Mouse (Mus musculus) MEL (cell line): ENCODE results near the gene Lect2. TPM values are rescaled to one million over a fixed set of nuclear protein-coding genes. Genes with fewer than 3 reads are reported as not detected.

ENCODE experiments used
- DNase-seq: peaks from one replicate; pipeline ENCODE4 v3.0.0; 2011; ENCODE audit warnings: low read depth, low spot score
- H3K27ac ChIP-seq: 2 replicates; pipeline ENCODE4 v1.5.1; 2012; ENCODE audit warnings: low read depth, mild to moderate bottlenecking, control low read depth, low read length, moderate library complexity; ENCODE audit not compliant: control insufficient read depth
- H3K27me3 ChIP-seq, 2 experiments: fragments of 150-350 bp in 1 of 2; sonication (generic) in 1 of 2; 2 replicates each; pipeline ENCODE4 v1.6.1; 2012; ENCODE audit warnings: low read length in 2 of 2, mild to moderate bottlenecking in 2 of 2, improper control_type of control experiment in 1 of 2, moderate library complexity in 1 of 2; ENCODE audit not compliant: insufficient read depth in 2 of 2, control insufficient read depth in 1 of 2
- H3K36me3 ChIP-seq, 2 experiments: 2 replicates each; pipeline ENCODE4 v1.6.1; 2012 to 2014; ENCODE audit warnings: low read length in 2 of 2, improper control_type of control experiment in 1 of 2, inconsistent platforms in 1 of 2, mild to moderate bottlenecking in 1 of 2; ENCODE audit not compliant: insufficient read depth in 2 of 2, control insufficient read depth in 1 of 2
- H3K4me1 ChIP-seq, 2 experiments: fragments of 150-350 bp in 1 of 2; sonication (generic) in 1 of 2; 2 replicates each; pipeline ENCODE4 v1.6.1; 2012; ENCODE audit warnings: low read length in 2 of 2, improper control_type of control experiment in 1 of 2, mild to moderate bottlenecking in 1 of 2; ENCODE audit not compliant: insufficient read depth in 2 of 2, control insufficient read depth in 1 of 2
- H3K4me3 ChIP-seq, 2 experiments: fragments of 150-350 bp in 1 of 2; sonication (generic) in 1 of 2; 2 replicates each; pipeline ENCODE4 v1.5.1; 2012; ENCODE audit warnings: low read depth in 2 of 2, low read length in 2 of 2, mild to moderate bottlenecking in 2 of 2, moderate library complexity in 2 of 2, control low read depth in 1 of 2, improper control_type of control experiment in 1 of 2; ENCODE audit not compliant: control insufficient read depth in 1 of 2, insufficient read depth in 1 of 2
- H3K79me2 ChIP-seq: 2 replicates; pipeline ENCODE4 v1.6.1; 2012; ENCODE audit warnings: mild to moderate bottlenecking, low read length, moderate library complexity; ENCODE audit not compliant: control insufficient read depth, poor library complexity, insufficient read depth
- H3K9ac ChIP-seq: 2 replicates; pipeline ENCODE4 v1.6.1; 2012; ENCODE audit warnings: low read depth, mild to moderate bottlenecking, control low read depth, low read length, moderate library complexity; ENCODE audit not compliant: control insufficient read depth, poor library complexity, severe bottlenecking
- H3K9me3 ChIP-seq: fragments of 150-350 bp; sonication (generic); replicated peaks from 2 replicates; pipeline ENCODE4 v1.6.1; 2012; ENCODE audit warnings: mild to moderate bottlenecking, low read length, improper control_type of control experiment, moderate library complexity; ENCODE audit not compliant: insufficient read depth
- BHLHE40 ChIP-seq: IDR thresholded peaks from 2 replicates; pipeline ENCODE4 v1.6.1; 2012; ENCODE audit warnings: low read depth, mild to moderate bottlenecking, inconsistent platforms, low read length, improper control_type of control experiment, borderline replicate concordance
- CHD2 ChIP-seq: IDR thresholded peaks from 2 replicates; pipeline ENCODE4 v1.6.1; 2011; ENCODE audit warnings: low read length, improper control_type of control experiment
- CTCF ChIP-seq, 3 experiments: IDR thresholded peaks in 2 of 3; conservative IDR thresholded peaks in 1 of 3; 2 replicates each; pipeline ENCODE4 v1.5.1; 2011 to 2012; ENCODE audit warnings: low read length in 3 of 3, low read depth in 2 of 3, mild to moderate bottlenecking in 2 of 3, improper control_type of control experiment in 1 of 3, inconsistent platforms in 1 of 3, mixed read lengths in 1 of 3, moderate library complexity in 1 of 3; ENCODE audit not compliant: control insufficient read depth in 1 of 3, insufficient read depth in 1 of 3, poor library complexity in 1 of 3, severe bottlenecking in 1 of 3
- E2F4 ChIP-seq: IDR thresholded peaks from 2 replicates; pipeline ENCODE4 v1.6.1; 2011; ENCODE audit warnings: low read depth, low read length, improper control_type of control experiment, borderline replicate concordance
- ELF1 ChIP-seq: IDR thresholded peaks from 2 replicates; pipeline ENCODE4 v1.6.1; 2014; ENCODE audit warnings: low read depth, mild to moderate bottlenecking, inconsistent platforms, low read length, improper control_type of control experiment, moderate library complexity
- EP300 ChIP-seq, 2 experiments: IDR thresholded peaks; 2 replicates each; pipeline ENCODE4 v1.6.1; 2011; ENCODE audit warnings: improper control_type of control experiment in 2 of 2, low read length in 2 of 2, low read depth in 1 of 2, mild to moderate bottlenecking in 1 of 2
- ETS1 ChIP-seq: IDR thresholded peaks from 2 replicates; pipeline ENCODE4 v1.6.1; 2012; ENCODE audit warnings: low read depth, mild to moderate bottlenecking, inconsistent platforms, low read length, improper control_type of control experiment, moderate library complexity
- GABPA ChIP-seq: IDR thresholded peaks from 2 replicates; pipeline ENCODE4 v1.6.1; 2012; ENCODE audit warnings: low read depth, mild to moderate bottlenecking, inconsistent platforms, low read length, improper control_type of control experiment, moderate library complexity
- GATA1 ChIP-seq: IDR thresholded peaks from 2 replicates; pipeline ENCODE4 v1.6.1; 2011; ENCODE audit warnings: low read depth, low read length, improper control_type of control experiment
- HCFC1 ChIP-seq: IDR thresholded peaks from 2 replicates; pipeline ENCODE4 v1.6.1; 2012; ENCODE audit warnings: low read depth, mild to moderate bottlenecking, inconsistent platforms, low read length, improper control_type of control experiment, moderate library complexity
- JUND ChIP-seq: IDR thresholded peaks from 2 replicates; pipeline ENCODE4 v1.6.1; 2011; ENCODE audit warnings: low read depth, mild to moderate bottlenecking, improper control_type of control experiment, low read length
- KAT2A ChIP-seq: conservative IDR thresholded peaks from 2 replicates; pipeline ENCODE4 v1.6.1; 2012; ENCODE audit warnings: low read depth, low read length, improper control_type of control experiment, inconsistent platforms
- MAZ ChIP-seq: IDR thresholded peaks from 2 replicates; pipeline ENCODE4 v1.6.1; 2012; ENCODE audit warnings: low read depth, mild to moderate bottlenecking, inconsistent platforms, low read length, improper control_type of control experiment
- MEF2A ChIP-seq: IDR thresholded peaks from 2 replicates; pipeline ENCODE4 v1.6.1; 2014; ENCODE audit warnings: low read depth, mild to moderate bottlenecking, inconsistent platforms, low read length, improper control_type of control experiment; ENCODE audit not compliant: poor library complexity, insufficient replicate concordance, severe bottlenecking; ENCODE audit errors: extremely low read depth
- MXI1 ChIP-seq: IDR thresholded peaks from 2 replicates; pipeline ENCODE4 v1.6.1; 2011; ENCODE audit warnings: mild to moderate bottlenecking, low read depth, low read length, improper control_type of control experiment
- MYC ChIP-seq: IDR thresholded peaks from 2 replicates; pipeline ENCODE4 v1.6.1; 2011; ENCODE audit warnings: low read depth, mild to moderate bottlenecking, low read length, improper control_type of control experiment, moderate library complexity
- NRF1 ChIP-seq: IDR thresholded peaks from 2 replicates; pipeline ENCODE4 v1.6.1; 2014; ENCODE audit warnings: low read depth, mild to moderate bottlenecking, inconsistent platforms, low read length, improper control_type of control experiment, moderate library complexity; ENCODE audit not compliant: poor library complexity, insufficient read depth, severe bottlenecking
- POLR2A ChIP-seq, 2 experiments: IDR thresholded peaks; 2 replicates each; pipeline ENCODE4 v1.6.1; 2011 to 2012; ENCODE audit warnings: low read length in 2 of 2, mild to moderate bottlenecking in 2 of 2, control low read depth in 1 of 2, improper control_type of control experiment in 1 of 2, low read depth in 1 of 2, moderate library complexity in 1 of 2; ENCODE audit not compliant: control insufficient read depth in 1 of 2, insufficient read depth in 1 of 2, poor library complexity in 1 of 2
- POLR2AphosphoS2 ChIP-seq: IDR thresholded peaks from 2 replicates; pipeline ENCODE4 v1.6.1; 2011; ENCODE audit warnings: low read length, improper control_type of control experiment
- RAD21 ChIP-seq: IDR thresholded peaks from 2 replicates; pipeline ENCODE4 v1.6.1; 2011; ENCODE audit warnings: mild to moderate bottlenecking, low read depth, low read length, improper control_type of control experiment
- RCOR1 ChIP-seq: IDR thresholded peaks from 2 replicates; pipeline ENCODE4 v1.6.1; 2012; ENCODE audit warnings: low read depth, mild to moderate bottlenecking, inconsistent platforms, low read length, improper control_type of control experiment
- SIN3A ChIP-seq: IDR thresholded peaks from 2 replicates; pipeline ENCODE4 v1.6.1; 2012; ENCODE audit warnings: low read length, improper control_type of control experiment, inconsistent platforms
- TBP ChIP-seq: IDR thresholded peaks from 2 replicates; pipeline ENCODE4 v1.8.0; 2011; ENCODE audit warnings: low read depth, low read length, improper control_type of control experiment
- TCF12 ChIP-seq: IDR thresholded peaks from 2 replicates; pipeline ENCODE4 v1.6.1; 2014; ENCODE audit warnings: low read depth, mild to moderate bottlenecking, inconsistent platforms, low read length, improper control_type of control experiment, moderate library complexity
- UBTF ChIP-seq: IDR thresholded peaks from 2 replicates; pipeline ENCODE4 v1.6.1; 2012; ENCODE audit warnings: low read depth, mild to moderate bottlenecking, inconsistent platforms, low read length, improper control_type of control experiment, moderate library complexity, borderline replicate concordance; ENCODE audit not compliant: insufficient read depth
- USF1 ChIP-seq: IDR thresholded peaks from 2 replicates; pipeline ENCODE4 v1.6.1; 2014; ENCODE audit warnings: low read depth, mild to moderate bottlenecking, inconsistent platforms, low read length, improper control_type of control experiment, moderate library complexity
- USF2 ChIP-seq, 2 experiments: IDR thresholded peaks; 2 replicates each; pipeline ENCODE4 v1.6.1; 2011 to 2012; ENCODE audit warnings: improper control_type of control experiment in 2 of 2, low read length in 2 of 2, borderline replicate concordance in 1 of 2, inconsistent platforms in 1 of 2, low read depth in 1 of 2, mild to moderate bottlenecking in 1 of 2; ENCODE audit not compliant: insufficient read depth in 1 of 2
- ZC3H11A ChIP-seq: IDR thresholded peaks from 2 replicates; pipeline ENCODE4 v1.6.1; 2012; ENCODE audit warnings: low read depth, mild to moderate bottlenecking, inconsistent platforms, low read length, improper control_type of control experiment
- ZMIZ1 ChIP-seq: IDR thresholded peaks from 2 replicates; pipeline ENCODE4 v1.6.1; 2012; ENCODE audit warnings: low read depth, mild to moderate bottlenecking, inconsistent platforms, low read length, improper control_type of control experiment, moderate library complexity
- ZNF384 ChIP-seq: IDR thresholded peaks from 2 replicates; pipeline ENCODE4 v1.6.1; 2012; ENCODE audit warnings: low read depth, mild to moderate bottlenecking, inconsistent platforms, low read length, improper control_type of control experiment
- polyA plus RNA-seq, 2 experiments: library from polyadenylated mRNA; stranded (reverse) in 1 of 2; unstranded in 1 of 2; fragments of >175 nt in 1 of 2; fragments of >200 nt in 1 of 2; gene quantifications; 2 replicates each; pipeline versions ENCODE4 v1.2.1 to v1.2.4; 2012; ENCODE audit warnings: low replicate concordance in 2 of 2, low read depth in 1 of 2; ENCODE audit not compliant: insufficient read length in 2 of 2, insufficient read depth in 1 of 2, missing spikeins in 1 of 2
- total RNA-seq: library from RNA; depleted of rRNA; stranded (reverse); fragments of 300-350 nt; gene quantifications from 2 replicates; pipeline ENCODE4 v1.2.3, GENCODE M21; 2012

Gene Lect2
- total and polyA plus RNA-seq, 3 experiments: not detected

- Histone ChIP-seq H3K4me3 (no peak overlapping the region), H3K27me3 (no peaks in the 10 kb centered on the region), H3K36me3 (no peaks in the 10 kb centered on the region; a peak in 1 of 4 replicates), H3K9ac (no peak overlapping the region), H3K9me3 (no peaks in the 10 kb centered on the region), H3K4me1 (no peaks in the 10 kb centered on the region; a peak in 1 of 4 replicates), H3K27ac (no peak overlapping the region), H3K79me2 (no peaks in the 10 kb centered on the region)
- peak; percentile 5 for DNase-seq
- TF ChIP-seq KAT2A (no peak), GABPA (no peak), HCFC1 (no peak), E2F4 (no peak), ZC3H11A (no peak), NRF1 (no peak), CTCF (IDR thresholded peaks at IDR 0.05 in 2 of 3, conservative IDR thresholded peaks at IDR 0.05 in 1 of 3; ENCODE audit: control insufficient read depth in 1 of 3, insufficient read depth in 1 of 3, low read depth in 2 of 3, low read length in 3 of 3, poor library complexity in 1 of 3, severe bottlenecking in 1 of 3) (no peak), GATA1 (no peak), ZMIZ1 (no peak), SIN3A (no peak), POLR2A (IDR thresholded peaks at IDR 0.05; ENCODE audit: control insufficient read depth in 1 of 2, insufficient read depth in 1 of 2, low read depth in 1 of 2, low read length in 2 of 2, poor library complexity in 1 of 2) (no peak), POLR2AphosphoS2 (no peak), EP300 (IDR thresholded peaks at IDR 0.05; ENCODE audit: low read depth in 1 of 2, low read length in 2 of 2) (no peak), USF1 (no peak), TBP (no peak), MXI1 (no peak), TCF12 (no peak), BHLHE40 (no peak)
Observed at GRCm38 (mm10) chr13:56529685-56530084, 18.6 kb downstream of the Lect2 start.

GRCm38 (mm10) chr13:56529031-56529430 lies 19.3 kb downstream of the Lect2 start:
- Histone ChIP-seq H3K27me3 (no peaks in the 10 kb centered on the region), H3K4me3 (no peak overlapping the region), H3K4me1 (no peaks in the 10 kb centered on the region; a peak in 1 of 4 replicates), H3K9me3 (no peaks in the 10 kb centered on the region), H3K36me3 (no peaks in the 10 kb centered on the region; a peak in 1 of 4 replicates), H3K79me2 (no peaks in the 10 kb centered on the region), H3K27ac (no peak overlapping the region), H3K9ac (no peak overlapping the region)
- TF ChIP-seq ETS1: peak; percentile 81
- peak; percentile 82 for TF ChIP-seq GATA1
- TF ChIP-seq TCF12: peak; percentile 57
- peak; percentile 77 for TF ChIP-seq RCOR1
- no peak for TF ChIP-seq MAZ
- TF ChIP-seq MEF2A: 0 out of 2 replicates have a peak, but pooled peaks have one; percentile 44
- no peak for TF ChIP-seq USF2 (IDR thresholded peaks at IDR 0.05; ENCODE audit: borderline replicate concordance in 1 of 2, insufficient read depth in 1 of 2, low read depth in 1 of 2, low read length in 2 of 2)
- peak; percentile 47; the same call in 1 of the 2 replicates for TF ChIP-seq ELF1
- TF ChIP-seq JUND: no peak
- peak; percentile 71; the same call in 1 of the 2 replicates for TF ChIP-seq BHLHE40
- no peak for TF ChIP-seq CHD2
- no peak for TF ChIP-seq ZMIZ1
- peak; percentile 75 to 87 for TF ChIP-seq EP300 (IDR thresholded peaks at IDR 0.05; ENCODE audit: low read depth in 1 of 2, low read length in 2 of 2)
- peak; percentile 92 for TF ChIP-seq ZNF384
- no peak for TF ChIP-seq MYC
- no peak for TF ChIP-seq KAT2A
- TF ChIP-seq POLR2AphosphoS2: no peak
- TF ChIP-seq UBTF: no peak
- no peak for TF ChIP-seq USF1
- no peak for TF ChIP-seq RAD21
- peak; percentile 56 for DNase-seq
